Mouse (Mus musculus): ENCODE data around the gene Zc4h2.

Gene Zc4h2

GRCm38 (mm10) chrX:95657804-95658599 lies at the start of gene Zc4h2:
TSS of gene Zc4h2 (minus strand) at chrX:95658509.
- DNase-seq (ENCODE audit: low read depth, low spot score) = peak; percentile 64

- DNase-seq (ENCODE audit: low read depth, low spot score) = peak; percentile 3
Observed at GRCm38 (mm10) chrX:95687119-95687518, 28.8 kb upstream of the Zc4h2 start.

- DNase-seq (ENCODE audit: low read depth, low spot score) = no peak
Observed at GRCm38 (mm10) chrX:95682206-95682605, 23.9 kb upstream of the Zc4h2 start.

GRCm38 (mm10) chrX:95658600-95659084 lies 333 bp upstream of the Zc4h2 start:
- DNase-seq (ENCODE audit: low read depth, low spot score) = no peak

- no peak for DNase-seq (ENCODE audit: low read depth, low spot score)
Observed at GRCm38 (mm10) chrX:95600609-95601008, 57.7 kb downstream of the Zc4h2 start.
